Mouse (Mus musculus): ENCODE measurements at regions not wholly inside any gene's neighbourhood (a gene's known extent, or its start where the extent isn't known, plus 50 kb on each side); places are given as distances from the start of the nearest gene placed in this dataset.

DNA sequence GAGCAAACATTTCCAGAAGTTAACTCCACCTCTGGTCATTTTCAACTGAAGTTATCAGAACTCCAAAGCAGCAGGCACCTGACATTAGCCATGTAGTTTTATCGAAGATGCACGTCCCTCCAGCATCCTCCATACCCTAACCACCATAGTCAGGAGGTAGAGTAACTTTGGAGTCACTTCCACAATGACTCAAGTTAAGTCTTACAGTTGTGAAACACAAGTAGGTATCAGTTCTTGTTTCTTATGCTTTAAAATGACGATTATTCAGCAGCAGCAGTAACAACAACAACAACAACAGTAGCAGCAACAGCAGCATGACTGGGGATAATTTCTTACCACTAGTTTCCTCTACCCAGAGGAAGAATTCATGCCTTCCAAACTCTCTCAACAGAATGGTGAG is 51.3 kb upstream of the Tank start:
- H3K9ac ChIP-seq: no peak overlapping the region
- H3K27me3 ChIP-seq: no peaks in the 10 kb centered on the region
- no peak overlapping the region for H3K4me2 ChIP-seq (replicated peaks)
- H3K4me3 ChIP-seq (replicated peaks): no peak overlapping the region
- no peaks in the 10 kb centered on the region for H3K9me3 ChIP-seq (replicated peaks)
- no peaks in the 10 kb centered on the region for H3K4me1 ChIP-seq
- 89% methylated on average over 3 of the region's 3 CpGs for WGBS
- no peak overlapping the region for H3K27ac ChIP-seq (replicated peaks)
- H3K36me3 ChIP-seq: no peaks in the 10 kb centered on the region
- ATAC-seq (ENCODE audit: insufficient number of reproducible peaks, low FRiP score, low TSS enrichment, low read depth): no peak

DNA sequence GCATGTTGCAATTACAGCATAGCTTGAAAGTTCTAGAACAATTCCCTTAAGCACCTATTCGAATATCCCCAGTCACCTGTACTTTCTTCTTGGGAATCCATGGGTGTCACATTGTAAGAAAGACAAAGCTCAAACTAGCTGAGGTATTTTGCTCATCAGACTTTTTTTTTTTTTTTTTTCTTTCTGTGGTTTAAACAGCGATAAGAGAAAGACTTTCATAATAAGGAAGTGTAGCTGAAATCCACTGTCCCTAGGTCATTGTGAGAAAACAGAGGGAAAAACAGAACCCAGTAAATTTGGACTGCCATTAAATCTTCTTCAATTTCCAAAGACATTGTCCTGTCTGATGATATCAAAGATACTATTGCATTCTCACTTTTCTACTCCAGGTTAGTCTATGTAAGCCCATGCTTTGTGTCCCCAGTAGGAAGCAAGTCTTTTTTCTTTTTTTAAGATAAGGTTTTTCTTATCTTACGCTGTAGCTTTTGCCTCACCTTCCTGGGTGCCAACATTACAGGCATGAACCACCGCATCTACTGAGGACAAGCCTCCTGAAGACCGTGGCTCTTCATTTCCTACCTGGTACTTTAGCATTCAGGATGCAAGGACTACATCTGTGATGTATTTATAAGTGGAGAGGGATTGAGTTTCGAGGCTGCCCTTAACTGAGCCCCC is 54.2 kb upstream of the Tank start:
- Histone ChIP-seq H3K4me2 (replicated peaks) (no peak overlapping the region), H3K27ac (replicated peaks) (no peak overlapping the region), H3K9me3 (replicated peaks) (no peaks in the 10 kb centered on the region), H3K4me1 (no peaks in the 10 kb centered on the region), H3K4me3 (replicated peaks) (no peak overlapping the region), H3K9ac (no peak overlapping the region), H3K27me3 (no peaks in the 10 kb centered on the region), H3K36me3 (no peaks in the 10 kb centered on the region)
- WGBS: 78% methylated on average over 6 of the region's 6 CpGs
- ATAC-seq (ENCODE audit: insufficient number of reproducible peaks, low FRiP score, low TSS enrichment, low read depth): no peak

DNA sequence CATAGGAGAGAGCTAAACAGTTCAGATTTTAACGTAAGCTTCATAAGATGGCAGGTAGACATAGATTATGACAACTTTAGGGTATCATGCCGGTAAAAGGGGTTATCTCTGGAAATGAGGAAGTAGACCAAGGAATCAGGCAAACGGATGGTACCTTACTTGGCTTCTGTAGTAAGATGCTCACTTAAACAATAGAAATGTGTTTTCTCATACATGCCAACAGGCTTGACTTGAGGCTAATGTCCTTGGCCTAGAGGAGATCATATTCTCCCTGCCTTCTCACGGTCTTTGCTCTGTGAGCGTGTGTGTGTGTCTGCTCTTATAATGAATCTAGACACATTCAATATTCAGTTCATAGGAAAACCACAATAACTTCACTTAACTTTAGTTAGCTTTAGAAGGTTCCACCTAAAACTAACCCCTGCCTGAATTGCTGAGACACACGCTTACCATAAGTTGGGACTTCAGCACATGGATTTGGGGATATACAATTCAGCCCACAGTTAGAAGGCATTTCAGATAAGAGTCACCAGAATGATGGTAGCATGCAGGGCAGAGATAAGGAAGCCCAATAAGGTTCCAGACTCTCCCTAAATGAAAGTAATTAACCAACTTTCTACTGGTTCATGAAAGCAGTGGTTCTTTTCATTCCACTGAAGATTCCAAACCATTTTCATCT is 63.8 kb upstream of the Tank start:
- no peaks in the 10 kb centered on the region for H3K4me1 ChIP-seq
- ATAC-seq (ENCODE audit: insufficient number of reproducible peaks, low FRiP score, low TSS enrichment, low read depth): no peak
- WGBS: 90% methylated on average over 6 of the region's 6 CpGs
- H3K4me3 ChIP-seq (replicated peaks): no peak overlapping the region
- H3K36me3 ChIP-seq: no peaks in the 10 kb centered on the region
- H3K4me2 ChIP-seq (replicated peaks): no peak overlapping the region
- H3K27ac ChIP-seq (replicated peaks): no peak overlapping the region
- H3K9ac ChIP-seq: no peak overlapping the region
- H3K9me3 ChIP-seq (replicated peaks): no peaks in the 10 kb centered on the region
- H3K27me3 ChIP-seq: no peaks in the 10 kb centered on the region

DNA sequence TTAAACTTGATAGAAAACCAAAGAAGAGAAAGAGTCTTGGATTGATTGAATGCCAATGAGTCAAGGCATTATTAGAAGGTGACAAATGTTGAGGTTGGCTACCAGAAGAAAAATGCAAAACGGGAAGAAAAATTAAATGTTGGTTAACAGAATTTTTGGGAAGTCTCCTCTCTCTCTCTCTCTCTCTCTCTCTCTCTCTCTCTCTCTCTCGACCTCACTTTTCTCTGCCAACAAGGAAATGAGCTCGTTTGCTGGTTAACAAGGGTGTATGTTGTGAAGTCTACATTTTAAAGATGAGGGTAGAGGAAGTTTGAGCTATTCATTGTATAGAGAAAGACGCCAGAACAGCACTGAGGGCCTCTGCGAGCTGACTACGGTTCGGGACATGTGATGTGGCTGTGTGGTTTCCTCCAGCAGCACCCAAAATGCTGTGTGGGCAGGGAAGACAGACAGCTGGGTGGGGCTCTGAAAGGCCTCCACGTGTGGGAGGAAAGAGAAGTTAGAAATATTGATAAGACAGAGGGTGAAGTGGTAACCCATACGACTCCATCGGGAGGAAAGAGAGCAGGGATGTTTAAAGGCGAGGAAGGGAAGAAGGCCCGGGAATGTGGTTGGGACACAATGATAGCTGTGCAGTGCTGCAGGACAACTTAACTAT is 64.5 kb upstream of the Tank start:
- Histone ChIP-seq H3K4me2 (replicated peaks) (no peak overlapping the region), H3K9ac (no peak overlapping the region), H3K4me3 (replicated peaks) (no peak overlapping the region), H3K9me3 (replicated peaks) (no peaks in the 10 kb centered on the region), H3K27ac (replicated peaks) (no peak overlapping the region), H3K4me1 (no peaks in the 10 kb centered on the region), H3K36me3 (no peaks in the 10 kb centered on the region), H3K27me3 (no peaks in the 10 kb centered on the region)
- WGBS: 72% methylated on average over 12 of the region's 12 CpGs
- ATAC-seq (ENCODE audit: insufficient number of reproducible peaks, low FRiP score, low TSS enrichment, low read depth): no peak

DNA sequence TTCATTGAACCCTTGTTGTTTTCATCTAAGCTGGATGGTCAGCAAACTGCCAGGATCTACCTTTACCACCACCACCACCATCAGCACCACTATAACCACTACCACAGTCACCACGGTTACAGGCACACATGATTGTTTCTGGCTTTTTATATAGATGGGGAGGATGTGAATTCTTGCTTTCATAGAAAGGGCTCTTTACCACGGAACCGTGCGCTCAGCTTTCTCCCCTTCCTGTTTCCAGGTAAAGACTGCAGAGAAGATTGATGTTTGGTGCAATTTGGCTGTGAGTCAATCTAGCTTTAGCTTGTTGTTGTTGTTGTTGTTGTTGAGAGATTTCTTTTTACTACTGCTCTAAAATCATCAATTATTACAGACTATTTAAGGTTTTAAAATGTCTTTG is 74.8 kb upstream of the Tank start:
- WGBS: 84% methylated on average over 4 of the region's 4 CpGs

DNA sequence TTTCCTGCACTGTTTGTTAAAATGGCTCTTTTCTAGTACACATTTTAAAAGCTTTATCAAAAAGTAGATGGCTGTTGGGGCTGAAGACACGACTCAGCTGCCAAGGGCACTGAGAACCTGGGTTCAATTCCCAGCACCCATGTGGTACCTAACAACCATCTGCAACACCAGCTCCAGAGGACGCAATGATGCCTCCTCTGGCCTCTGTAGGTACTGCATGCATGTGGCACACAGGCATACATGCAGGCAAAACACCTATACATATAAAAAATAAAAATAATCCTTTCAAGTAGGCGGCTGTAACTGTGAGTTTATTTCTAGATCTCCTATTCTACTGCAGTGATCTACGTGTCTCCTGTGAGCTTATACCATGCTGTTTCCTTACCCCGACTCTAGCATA is 76.5 kb upstream of the Tank start:
- Histone ChIP-seq H3K27me3 (no peaks in the 10 kb centered on the region), H3K9ac (no peak overlapping the region), H3K4me3 (replicated peaks) (no peak overlapping the region), H3K36me3 (no peaks in the 10 kb centered on the region), H3K4me1 (no peaks in the 10 kb centered on the region), H3K27ac (replicated peaks) (no peak overlapping the region), H3K9me3 (replicated peaks) (no peaks in the 10 kb centered on the region), H3K4me2 (replicated peaks) (no peak overlapping the region)
- WGBS: 91% methylated on average over 5 of the region's 5 CpGs
- no peak for ATAC-seq (ENCODE audit: insufficient number of reproducible peaks, low FRiP score, low TSS enrichment, low read depth)

More for the DNA sequence above, 74.8 kb upstream of the Tank start:
- Histone ChIP-seq H3K9me3 (replicated peaks) (no peaks in the 10 kb centered on the region), H3K27ac (replicated peaks) (no peak overlapping the region), H3K27me3 (no peaks in the 10 kb centered on the region), H3K9ac (no peak overlapping the region), H3K36me3 (no peaks in the 10 kb centered on the region), H3K4me2 (replicated peaks) (no peak overlapping the region), H3K4me3 (replicated peaks) (no peak overlapping the region), H3K4me1 (no peaks in the 10 kb centered on the region)
- ATAC-seq (ENCODE audit: insufficient number of reproducible peaks, low FRiP score, low TSS enrichment, low read depth): no peak

DNA sequence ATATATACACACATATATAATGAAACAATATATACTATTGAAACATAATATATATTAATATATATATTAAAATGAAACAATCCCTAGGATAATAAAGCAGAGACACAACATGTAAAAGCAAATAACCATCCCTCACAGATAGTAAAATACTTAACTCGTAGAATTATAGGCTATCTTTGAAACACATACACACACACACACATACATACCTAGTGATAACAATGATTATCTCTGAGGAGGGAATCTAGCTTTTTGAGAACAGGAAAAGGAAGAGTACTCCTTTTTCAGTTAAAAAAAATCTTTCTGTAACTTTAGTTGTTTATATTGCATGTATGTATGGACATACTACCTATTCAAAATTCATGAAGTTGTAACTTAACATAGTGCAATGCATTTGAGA is 79.1 kb upstream of the Tank start:
- Histone ChIP-seq H3K9me3 (replicated peaks) (no peaks in the 10 kb centered on the region), H3K4me1 (peaks cover 2% of the 10 kb centered on the region; the same call in 1 of the 2 replicates), H3K27me3 (no peaks in the 10 kb centered on the region), H3K27ac (replicated peaks) (no peak overlapping the region), H3K4me2 (replicated peaks) (no peak overlapping the region), H3K9ac (no peak overlapping the region), H3K36me3 (no peaks in the 10 kb centered on the region), H3K4me3 (replicated peaks) (no peak overlapping the region)
- 89% methylated on average over 1 of the region's 1 CpGs for WGBS
- ATAC-seq (ENCODE audit: insufficient number of reproducible peaks, low FRiP score, low TSS enrichment, low read depth): no peak

DNA sequence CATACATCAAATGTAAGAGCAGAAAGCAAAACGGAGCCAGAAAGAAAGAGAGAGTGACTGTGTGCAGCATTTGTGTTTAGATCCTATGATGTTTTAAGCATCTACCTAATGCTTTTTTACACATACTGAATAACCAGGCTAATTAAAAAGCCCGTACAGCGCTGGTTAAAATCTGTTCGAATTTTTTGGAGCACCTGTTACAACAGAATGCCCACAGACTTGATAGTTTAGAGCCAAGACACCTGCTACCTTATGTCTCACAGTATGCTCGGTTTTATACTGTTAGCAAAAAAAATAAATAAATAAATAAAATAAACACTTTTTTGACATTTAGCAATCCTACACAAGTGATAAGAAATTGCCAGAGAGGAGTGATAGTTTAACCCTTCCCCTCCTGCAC is 80.5 kb upstream of the Tank start:
- Histone ChIP-seq H3K27me3 (no peaks in the 10 kb centered on the region), H3K9me3 (replicated peaks) (no peaks in the 10 kb centered on the region), H3K4me2 (replicated peaks) (no peak overlapping the region), H3K4me1 (peaks cover 7% of the 10 kb centered on the region; the same call in 1 of the 2 replicates), H3K27ac (replicated peaks) (no peak overlapping the region), H3K9ac (no peak overlapping the region), H3K36me3 (no peaks in the 10 kb centered on the region), H3K4me3 (replicated peaks) (no peak overlapping the region)
- 52% methylated on average over 5 of the region's 5 CpGs for WGBS
- no peak for ATAC-seq (ENCODE audit: insufficient number of reproducible peaks, low FRiP score, low TSS enrichment, low read depth)

DNA sequence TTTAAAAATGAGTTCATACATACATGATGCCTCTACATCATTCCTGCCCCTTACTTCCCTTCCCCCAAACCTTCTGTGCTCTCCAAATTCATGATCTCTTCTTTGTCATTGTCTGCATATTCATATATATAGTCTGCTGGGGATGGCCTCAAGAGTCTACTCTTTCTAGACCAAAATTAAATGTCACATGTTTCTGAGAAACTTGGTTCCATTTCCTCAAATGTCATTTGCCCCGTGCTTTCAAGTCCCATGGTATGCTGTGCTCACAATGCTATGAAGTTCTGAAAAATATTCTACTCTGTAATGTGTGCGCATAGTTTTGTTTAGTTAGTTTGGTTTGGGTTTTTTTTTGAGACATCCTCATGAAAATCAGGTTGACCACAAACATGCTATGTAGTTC is 81.4 kb upstream of the Tank start:
- Histone ChIP-seq H3K9me3 (replicated peaks) (no peaks in the 10 kb centered on the region), H3K9ac (no peak overlapping the region), H3K36me3 (no peaks in the 10 kb centered on the region), H3K4me1 (peaks cover 7% of the 10 kb centered on the region; the same call in 1 of the 2 replicates), H3K27ac (replicated peaks) (no peak overlapping the region), H3K27me3 (no peaks in the 10 kb centered on the region), H3K4me2 (replicated peaks) (no peak overlapping the region), H3K4me3 (replicated peaks) (no peak overlapping the region)
- 84% methylated on average over 2 of the region's 2 CpGs for WGBS
- ATAC-seq (ENCODE audit: insufficient number of reproducible peaks, low FRiP score, low TSS enrichment, low read depth): no peak

DNA sequence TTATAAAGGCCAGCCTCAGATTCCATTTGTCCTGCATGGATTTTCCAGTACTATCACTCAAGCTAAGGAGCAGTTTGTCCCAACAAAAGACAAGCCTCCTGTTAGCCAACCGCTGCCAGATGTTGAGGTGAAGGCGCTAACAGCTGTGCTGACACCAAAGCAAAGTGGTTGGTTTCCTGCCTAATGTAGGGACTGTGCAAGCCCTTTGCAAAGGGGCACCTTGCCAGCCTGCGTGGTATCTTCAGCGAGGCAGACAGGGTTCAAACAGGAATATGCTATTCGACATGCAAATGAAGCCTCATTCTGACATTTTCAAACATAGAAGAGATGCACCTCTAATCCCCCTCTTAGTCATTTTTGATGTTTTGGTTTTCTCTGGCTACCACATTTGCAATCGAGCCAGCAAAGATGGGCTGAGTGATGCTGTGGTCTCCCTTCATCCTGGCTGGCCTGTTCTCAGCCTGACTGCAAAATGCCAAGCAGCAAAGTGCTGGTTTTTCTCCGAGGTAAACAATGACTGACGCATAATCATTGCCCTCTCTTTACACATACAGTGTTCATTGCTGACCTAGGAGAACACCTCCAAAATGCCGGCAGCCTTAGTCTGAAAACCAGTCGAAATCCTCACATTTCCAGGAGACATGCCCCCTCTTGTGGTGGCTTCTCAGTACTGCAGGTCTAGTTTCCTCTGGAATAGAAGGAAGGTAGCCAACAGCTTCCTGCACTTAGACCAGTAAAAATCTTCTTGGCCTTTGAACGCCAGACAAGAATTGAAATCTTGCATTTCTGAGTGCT is 84.3 kb upstream of the Tank start:
- no peak overlapping the region; the same call in 1 of the 2 replicates for H3K4me3 ChIP-seq (replicated peaks)
- H3K27me3 ChIP-seq: no peaks in the 10 kb centered on the region
- WGBS: 38% methylated on average over 11 of the region's 11 CpGs
- H3K27ac ChIP-seq (replicated peaks): no peak overlapping the region
- H3K4me1 ChIP-seq: peaks cover 7% of the 10 kb centered on the region; the same call in 1 of the 2 replicates
- H3K36me3 ChIP-seq: no peaks in the 10 kb centered on the region
- no peaks in the 10 kb centered on the region for H3K9me3 ChIP-seq (replicated peaks)
- H3K4me2 ChIP-seq (replicated peaks): peak overlapping the region; percentile 39
- ATAC-seq (ENCODE audit: insufficient number of reproducible peaks, low FRiP score, low TSS enrichment, low read depth): no peak
- H3K9ac ChIP-seq: no peak overlapping the region

All from embryonic facial prominence, embryonic 15.5 days (tissue).